Mouse (Mus musculus): ENCODE measurements at regions not wholly inside any gene's neighbourhood (a gene's known extent, or its start where the extent isn't known, plus 50 kb on each side); places are given as distances from the start of the nearest gene placed in this dataset. TPM values are rescaled to one million over a fixed set of nuclear protein-coding genes. Genes with fewer than 3 reads are reported as not detected.

DNA sequence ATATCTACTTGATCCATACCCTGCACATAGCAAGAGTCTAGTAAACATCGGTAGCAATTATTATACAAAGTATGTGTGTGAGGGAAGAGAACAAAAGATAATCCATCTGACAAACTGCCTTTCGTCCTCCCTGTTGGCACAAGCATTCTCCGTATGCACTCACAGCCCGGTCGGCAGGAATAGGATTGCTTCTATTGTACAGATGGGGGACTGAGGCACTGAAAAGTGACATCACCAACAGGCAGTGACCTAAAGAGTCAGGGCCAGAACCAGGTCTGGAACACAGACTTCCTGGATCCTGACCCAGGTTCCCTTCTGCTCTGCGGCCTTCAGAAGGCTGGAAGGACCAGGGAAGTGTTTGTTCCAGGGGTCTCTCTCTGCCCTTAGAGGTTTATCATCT is 69.3 kb upstream of the Prox1 start:
- H3K4me3 ChIP-seq (ENCODE audit: low read depth, low read length), result no peak overlapping the region
- ATAC-seq (ENCODE audit: insufficient read depth), result no peak
- no peak for DNase-seq
- no peak overlapping the region for H3K9ac ChIP-seq
- H3K4me1 ChIP-seq (ENCODE audit: insufficient read depth), result no peaks in the 10 kb centered on the region
- no peak overlapping the region for H3K4me2 ChIP-seq
- H3K27ac ChIP-seq (ENCODE audit: low read depth), result no peak overlapping the region
- no peaks in the 10 kb centered on the region for H3K36me3 ChIP-seq (ENCODE audit: insufficient read depth)
- WGBS, result 59% methylated on average over 6 of the region's 6 CpGs
- no peaks in the 10 kb centered on the region for H3K9me3 ChIP-seq (ENCODE audit: low read depth, low read length)
- no peak for TF ChIP-seq CTCF (IDR thresholded peaks at IDR 0.05; ENCODE audit: low read depth)
- no peaks in the 10 kb centered on the region for H3K27me3 ChIP-seq (ENCODE audit: insufficient read depth, low read length)

- Histone ChIP-seq H3K9me3 (ENCODE audit: low read depth, low read length) (peaks cover 3% of the 10 kb centered on the region), H3K4me3 (ENCODE audit: low read depth, low read length) (no peak overlapping the region), H3K9ac (no peak overlapping the region), H3K27ac (ENCODE audit: low read depth) (no peak overlapping the region), H3K4me1 (ENCODE audit: insufficient read depth) (peaks cover 6% of the 10 kb centered on the region; the same call in 1 of the 2 replicates), H3K36me3 (ENCODE audit: insufficient read depth) (no peaks in the 10 kb centered on the region), H3K4me2 (no peak overlapping the region), H3K27me3 (ENCODE audit: insufficient read depth, low read length) (0 out of 2 replicates have a peak, but pooled peaks cover 2% of the 10 kb centered on the region)
- DNase-seq, result peak; percentile 65
- no peak for TF ChIP-seq CTCF (IDR thresholded peaks at IDR 0.05; ENCODE audit: low read depth)
- 27% methylated on average over 5 of the region's 5 CpGs for WGBS
- ATAC-seq (ENCODE audit: insufficient read depth), result peak; percentile 41; the same call in 1 of the 2 replicates
Observed at GRCm38 (mm10) chr1:190230866-190231265, 60.4 kb upstream of the Prox1 start.

DNA sequence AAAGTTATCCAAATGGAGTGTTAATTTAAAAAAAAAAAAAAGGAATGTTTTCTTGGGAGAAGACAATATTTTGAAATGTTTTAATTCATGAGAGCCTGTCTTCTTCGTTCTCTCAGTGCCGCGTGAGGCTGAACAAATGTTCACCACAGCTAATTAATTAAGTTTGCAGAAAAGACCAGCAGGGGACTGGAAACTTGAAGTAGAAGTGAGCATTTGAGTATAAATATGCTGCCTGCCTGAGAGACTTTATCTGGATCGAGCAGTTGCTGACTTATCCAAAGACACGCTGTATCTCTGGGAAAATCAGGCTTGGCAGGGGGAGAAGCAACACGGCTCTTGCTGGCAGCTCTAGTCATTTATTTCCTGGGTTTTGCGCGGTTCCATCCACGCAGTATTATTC is 49.9 kb upstream of the Prox1 start:
- H3K36me3 ChIP-seq (ENCODE audit: insufficient read depth), result no peaks in the 10 kb centered on the region
- H3K27ac ChIP-seq (ENCODE audit: low read depth), result no peak overlapping the region
- peaks cover 8% of the 10 kb centered on the region; the same call in 1 of the 2 replicates for H3K9me3 ChIP-seq (ENCODE audit: low read depth, low read length)
- peaks cover 4% of the 10 kb centered on the region; the same call in 1 of the 2 replicates for H3K4me1 ChIP-seq (ENCODE audit: insufficient read depth)
- DNase-seq (peak; percentile 68), ATAC-seq (ENCODE audit: insufficient read depth) (no peak; the same call in 1 of the 2 replicates)
- H3K9ac ChIP-seq, result no peak overlapping the region
- H3K4me2 ChIP-seq, result no peak overlapping the region
- H3K4me3 ChIP-seq (ENCODE audit: low read depth, low read length), result no peak overlapping the region
- WGBS, result 31% methylated on average over 9 of the region's 9 CpGs
- 0 out of 2 replicates have a peak, but pooled peaks have one; percentile 9 for TF ChIP-seq CTCF (IDR thresholded peaks at IDR 0.05; ENCODE audit: low read depth)
- H3K27me3 ChIP-seq (ENCODE audit: insufficient read depth, low read length), result no peaks in the 10 kb centered on the region; the same call in 1 of the 2 replicates

Small RNA genes in the stretch of these regions (microRNA-seq; reads per million reads assigned to microRNA genes)
- gene Gm47294 (ENCODE audit: borderline number of aligned reads), result not detected
